Mouse (Mus musculus): ENCODE data around the gene Sirt5.

DNA sequence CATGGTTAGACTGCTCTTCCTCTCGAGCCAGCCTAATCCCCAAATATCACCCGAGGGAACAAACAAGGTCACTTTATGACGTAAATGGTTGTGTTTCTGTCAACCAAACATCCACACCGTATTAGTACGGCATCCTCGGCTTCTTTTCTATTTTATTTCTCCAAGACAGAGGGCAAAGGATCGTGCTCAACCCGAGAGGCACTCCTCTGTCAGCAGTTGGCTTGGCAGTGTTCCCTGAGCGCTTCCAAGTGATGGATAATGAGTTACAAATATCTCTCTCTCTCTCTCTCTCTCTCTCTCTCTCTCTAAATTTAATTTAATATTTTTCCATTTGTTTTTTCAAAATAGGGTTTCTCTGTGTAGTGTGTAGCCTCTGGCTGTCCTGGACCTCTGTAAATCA, 2.9 kb upstream of the Sirt5 start:
- TF ChIP-seq CTCF (IDR thresholded peaks at IDR 0.05; ENCODE audit: low read depth, low read length) (no peak), POLR2A (IDR thresholded peaks at IDR 0.05; ENCODE audit: borderline replicate concordance, low read depth, low read length) (no peak)

Data from bone marrow macrophage, adult 2 months (primary cell).